Mouse (Mus musculus): ENCODE measurements at regions not wholly inside any gene's neighbourhood (a gene's known extent, or its start where the extent isn't known, plus 50 kb on each side); places are given as distances from the start of the nearest gene placed in this dataset.

DNA sequence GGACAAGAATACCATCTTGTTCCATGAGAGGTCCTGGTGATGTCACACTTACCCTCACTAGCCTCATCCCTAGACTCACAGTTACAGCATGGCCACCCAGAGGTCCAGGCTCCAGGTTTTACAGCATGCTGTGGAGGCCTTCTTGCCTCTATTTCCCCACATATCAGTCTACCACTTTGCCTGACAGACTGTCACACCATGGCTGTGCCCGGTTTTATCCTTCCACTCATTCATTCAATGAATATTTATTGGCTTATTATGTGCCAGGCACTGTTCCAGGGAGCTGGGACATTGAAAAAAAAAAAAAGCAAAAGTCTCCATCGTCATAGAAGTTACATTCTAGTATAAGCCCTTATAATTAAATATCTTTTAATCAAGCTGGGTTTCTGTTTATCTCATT lies 166.4 kb upstream of the 1700066M21Rik start:
- no peak for TF ChIP-seq MYOG (IDR thresholded peaks at IDR 0.05; ENCODE audit: control insufficient read depth, extremely low read depth, insufficient read length)
- no peak for TF ChIP-seq CTCF (IDR thresholded peaks at IDR 0.05; ENCODE audit: control insufficient read depth, insufficient read depth, insufficient read length)
- no peak for TF ChIP-seq MYOD1 (IDR thresholded peaks at IDR 0.05; ENCODE audit: control insufficient read depth, insufficient read length, low read depth)
- no peak for TF ChIP-seq MAX (IDR thresholded peaks at IDR 0.05)
